Mouse (Mus musculus): ENCODE measurements around the gene Rbm4b. TPM values are rescaled to one million over a fixed set of nuclear protein-coding genes. Genes with fewer than 3 reads are reported as not detected.

Gene Rbm4b
- polyA plus RNA-seq (2012; rRNA removed): 4.0 and 4.6 TPM in 2 replicates

GRCm38 (mm10) chr19:4756193-4756911 lies at the start of gene Rbm4b:
TSS of gene Rbm4b (plus strand) at chr19:4756497.

GRCm38 (mm10) chr19:4711098-4711600 lies 45.1 kb upstream of the Rbm4b start, which contains the start of gene Sptbn2:
TSS of gene Sptbn2 (plus strand) at chr19:4711167.

GRCm38 (mm10) chr19:4793831-4794422 lies 37.6 kb downstream of the Rbm4b start, which contains the start of gene Rbm4:
TSS of gene Rbm4 (minus strand) at chr19:4793901.

GRCm38 (mm10) chr19:4811063-4811908 lies 55.0 kb downstream of the Rbm4b start, which contains the start of the genes Gm21992 and Rbm14:
TSS of gene Gm21992 (minus strand) at chr19:4811612.
TSS of gene Rbm14 (minus strand) at chr19:4811634.

Other genes with a start within 250 kb of the Rbm4b start
- 46.6 and 53.4 TPM in 2 replicates for gene Pcx, start 246.0 kb upstream of the Rbm4b start, polyA plus RNA-seq (2012; rRNA removed)
- 61.8 and 65.1 TPM in 2 replicates for gene Lrfn4, start 140.8 kb upstream of the Rbm4b start, polyA plus RNA-seq (2012; rRNA removed)
- 106 and 166 TPM in 2 replicates for gene Rce1, start 130.9 kb upstream of the Rbm4b start, polyA plus RNA-seq (2012; rRNA removed)
- 0.09 and 0.10 TPM in 2 replicates for gene Gm960, start 57.8 kb upstream of the Rbm4b start, polyA plus RNA-seq (2012; rRNA removed)
- gene Sptbn2, start 45.3 kb upstream of the Rbm4b start, polyA plus RNA-seq (2012; rRNA removed): 2.8 and 3.0 TPM in 2 replicates
- gene Rbm4, start 37.4 kb downstream of the Rbm4b start, polyA plus RNA-seq (2012; rRNA removed): 31.3 and 33.2 TPM in 2 replicates
- 10.2 and 18.0 TPM in 2 replicates for gene Gm21992, start 55.1 kb downstream of the Rbm4b start, polyA plus RNA-seq (2012; rRNA removed)
- 63.9 and 69.5 TPM in 2 replicates for gene Rbm14, start 55.1 kb downstream of the Rbm4b start, polyA plus RNA-seq (2012; rRNA removed)
- gene Ccs, start 82.8 kb downstream of the Rbm4b start, polyA plus RNA-seq (2012; rRNA removed): 45.7 and 48.2 TPM in 2 replicates
- gene Ccdc87, start 82.9 kb downstream of the Rbm4b start, polyA plus RNA-seq (2012; rRNA removed): 0.12 TPM in 1 of 2 replicates, not detected in the other
- gene Ctsf, start 98.6 kb downstream of the Rbm4b start, polyA plus RNA-seq (2012; rRNA removed): 79.6 and 90.6 TPM in 2 replicates
- 0.58 TPM in 2 replicates for gene Actn3, start 121.4 kb downstream of the Rbm4b start, polyA plus RNA-seq (2012; rRNA removed)
- 31.6 and 38.3 TPM in 2 replicates for gene Zdhhc24, start 122.2 kb downstream of the Rbm4b start, polyA plus RNA-seq (2012; rRNA removed)
- gene Bbs1, start 150.1 kb downstream of the Rbm4b start, polyA plus RNA-seq (2012; rRNA removed): 2.6 and 3.9 TPM in 2 replicates
- 191 and 196 TPM in 2 replicates for gene Dpp3, start 171.8 kb downstream of the Rbm4b start, polyA plus RNA-seq (2012; rRNA removed)
- gene Peli3, start 186.6 kb downstream of the Rbm4b start, polyA plus RNA-seq (2012; rRNA removed): 3.7 and 3.9 TPM in 2 replicates
- gene Mrpl11, start 205.7 kb downstream of the Rbm4b start, polyA plus RNA-seq (2012; rRNA removed): 19.4 and 21.0 TPM in 2 replicates
- 2.5 and 3.3 TPM in 2 replicates for gene Npas4, start 233.8 kb downstream of the Rbm4b start, polyA plus RNA-seq (2012; rRNA removed)

Data from colon, adult 2 months (tissue).